Mouse (Mus musculus): ENCODE data around the gene Tnfrsf25.

DNA sequence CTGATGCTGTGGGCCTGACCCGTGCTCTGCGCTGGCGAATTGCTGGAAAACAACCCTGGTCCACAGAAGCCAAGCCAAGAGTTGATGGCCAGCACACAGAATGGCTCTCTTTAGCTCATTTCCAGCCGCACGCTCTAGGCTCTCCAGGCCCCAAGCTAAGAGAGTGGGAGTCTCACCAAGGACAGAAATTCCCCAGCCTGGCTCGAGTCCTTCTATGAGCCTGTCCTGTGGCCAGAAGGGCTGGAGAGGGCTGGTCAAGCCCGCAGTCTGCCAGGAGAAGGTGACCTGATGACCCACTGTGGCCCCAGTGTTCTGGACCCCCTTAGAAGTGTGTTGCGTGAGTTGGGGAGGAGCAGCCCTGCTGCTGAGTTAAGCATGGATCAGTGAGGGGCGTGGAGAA, 38.5 kb upstream of the Tnfrsf25 start:
- TF ChIP-seq CTCF (IDR thresholded peaks at IDR 0.05; ENCODE audit: low read depth) (no peak), EP300 (IDR thresholded peaks at IDR 0.05; ENCODE audit: low read depth) (no peak)
